Mouse (Mus musculus) testis, adult 2 months (tissue): ENCODE measurements at regions not wholly inside any gene's neighbourhood (a gene's known extent, or its start where the extent isn't known, plus 50 kb on each side); places are given as distances from the start of the nearest gene placed in this dataset.

Source experiments
- CTCF ChIP-seq: fragments of 200-500 bp; IDR thresholded peaks from 2 replicates; pipeline ENCODE4 v1.5.1; 2012; ENCODE audit warnings: low read depth, mild to moderate bottlenecking, inconsistent platforms, low read length, moderate library complexity; ENCODE audit not compliant: control insufficient read depth, insufficient read depth, insufficient replicate concordance
- POLR2A ChIP-seq: fragments of 200-500 bp; IDR thresholded peaks from 2 replicates; pipeline ENCODE4 v1.6.1; 2012; ENCODE audit warnings: low read depth, mild to moderate bottlenecking, inconsistent platforms, low read length, moderate library complexity; ENCODE audit not compliant: control insufficient read depth

- TF ChIP-seq CTCF (no peak), POLR2A (no peak)
These were observed 80.7 kb upstream of the Camk1g start for GRCm38 (mm10) chr1:193450814-193451213.
